Comparison of ENCODE assay signal across 7 mouse cellular contexts in genomic region chr13:54331825-54332675, GRCm38 (mm10). TPM values are rescaled to one million over a fixed set of nuclear protein-coding genes. Genes with fewer than 3 reads are reported as not detected.
DNase-seq lines count a peak whose midpoint lies in the region; ATAC-seq and TF ChIP-seq lines count a peak whose summit lies in the region.

No protein-coding gene starts in this region.

- no peaks in the 10 kb centered on the region for H3K36me3 ChIP-seq in embryonic facial prominence, embryonic 15.5 days
- no peaks in the 10 kb centered on the region for H3K36me3 ChIP-seq in heart, embryonic 15.5 days
- H3K36me3 ChIP-seq in kidney, postnatal 0 days (ENCODE audit: insufficient read depth, low read length), result no peaks in the 10 kb centered on the region

- peak overlapping the region; percentile 87 for H3K27ac ChIP-seq in embryonic facial prominence, embryonic 15.5 days (replicated peaks)
- peak overlapping the region; percentile 2; the same call in 1 of the 2 replicates for H3K27ac ChIP-seq in heart, embryonic 15.5 days
- peak overlapping the region; percentile 58 for H3K27ac ChIP-seq in kidney, postnatal 0 days

- 0 out of 2 replicates have a peak overlapping the region, but pooled peaks have one; percentile 6 for H3K4me3 ChIP-seq in embryonic facial prominence, embryonic 15.5 days (replicated peaks)
- no peak overlapping the region for H3K4me3 ChIP-seq in heart, embryonic 15.5 days
- no peak overlapping the region for H3K4me3 ChIP-seq in kidney, postnatal 0 days (replicated peaks; ENCODE audit: low read depth, low read length)

- ATAC-seq in embryonic facial prominence, embryonic 15.5 days (ENCODE audit: insufficient number of reproducible peaks, low FRiP score, low TSS enrichment, low read depth), result peak; percentile 88
- ATAC-seq in heart, embryonic 15.5 days (replicated peaks; ENCODE audit: insufficient number of reproducible peaks, insufficient read depth, low FRiP score, low read depth), result peak; percentile 60
- ATAC-seq in kidney, postnatal 0 days (replicated peaks; ENCODE audit: low FRiP score, low read depth), result peak; percentile 68
- no peak for ATAC-seq in monocyte, adult 5-6 weeks (replicated peaks; ENCODE audit: insufficient number of reproducible peaks, low FRiP score, low TSS enrichment, poor library complexity, severe bottlenecking)

- H3K27me3 ChIP-seq in embryonic facial prominence, embryonic 15.5 days, result no peaks in the 10 kb centered on the region
- no peaks in the 10 kb centered on the region for H3K27me3 ChIP-seq in heart, embryonic 15.5 days
- no peaks in the 10 kb centered on the region for H3K27me3 ChIP-seq in kidney, postnatal 0 days (ENCODE audit: insufficient read depth, low read length)

- H3K9me3 ChIP-seq in embryonic facial prominence, embryonic 15.5 days (replicated peaks), result no peaks in the 10 kb centered on the region
- H3K9me3 ChIP-seq in heart, embryonic 15.5 days (replicated peaks), result no peaks in the 10 kb centered on the region
- no peaks in the 10 kb centered on the region for H3K9me3 ChIP-seq in kidney, postnatal 0 days (replicated peaks; ENCODE audit: low read length)

- peaks cover 30% of the 10 kb centered on the region for H3K4me1 ChIP-seq in embryonic facial prominence, embryonic 15.5 days
- peaks cover 11% of the 10 kb centered on the region for H3K4me1 ChIP-seq in heart, embryonic 15.5 days (replicated peaks)
- peaks cover 4% of the 10 kb centered on the region; the same call in 1 of the 2 replicates for H3K4me1 ChIP-seq in kidney, postnatal 0 days (replicated peaks; ENCODE audit: insufficient read depth, low read length)

- H3K4me2 ChIP-seq in embryonic facial prominence, embryonic 15.5 days (replicated peaks), result peak overlapping the region; percentile 35
- H3K4me2 ChIP-seq in heart, embryonic 15.5 days, result no peak overlapping the region; the same call in 1 of the 2 replicates
- H3K4me2 ChIP-seq in kidney, postnatal 0 days (ENCODE audit: low read length), result no peak overlapping the region

- TF ChIP-seq CTCF in kidney, postnatal 0 days (IDR thresholded peaks at IDR 0.05; ENCODE audit: low read depth), result no peak

- peak; percentile 80 for DNase-seq in brain, adult 2 months (ENCODE audit: low read depth, low spot score)
- peak; percentile 93 for DNase-seq in kidney, postnatal 0 days (ENCODE audit: low spot score)
- DNase-seq in lung, postnatal 36 days, result peak; percentile 67
- DNase-seq in right cerebral cortex, postnatal 4 days, result peak; percentile 27

- WGBS in embryonic facial prominence, embryonic 15.5 days, result 30% methylated on average over 22 of the region's 22 CpGs
- 53% methylated on average over 22 of the region's 22 CpGs for WGBS in heart, embryonic 15.5 days
- 46% methylated on average over 22 of the region's 22 CpGs for WGBS in kidney, postnatal 0 days

- no peak overlapping the region for H3K9ac ChIP-seq in embryonic facial prominence, embryonic 15.5 days
- H3K9ac ChIP-seq in heart, embryonic 15.5 days, result no peak overlapping the region
- no peak overlapping the region for H3K9ac ChIP-seq in kidney, postnatal 0 days (ENCODE audit: low read depth, low read length)

RNA-seq across cellular contexts. Expression of gene Cplx2, which starts 39.1 kb away (rescaled TPM):
- polyA plus RNA-seq in embryonic facial prominence, embryonic 15.5 days (2015; fragmentation: Nextera tagmentation; extraction: Ambion mirVana), result 7.7 and 8.2 TPM in 2 replicates
- polyA plus RNA-seq in heart, embryonic 15.5 days (2015; fragmentation: Nextera tagmentation; extraction: Ambion mirVana), result 1.9 and 2.2 TPM in 2 replicates
- 4.0 and 4.5 TPM in 2 replicates for polyA plus RNA-seq in kidney, postnatal 0 days (2015; fragmentation: Nextera tagmentation; extraction: Ambion mirVana)
- total RNA-seq in monocyte, adult 5-6 weeks (2017), result 0.19 to 0.85 TPM in 2 of 3 replicates, not detected in the other

Comparison
In these comparisons a context has a peak if more than half of its experiments do, and no peak if none do; other contexts are left out.
1. DNase-seq: peak in every context shown above with its lines; median percentile 93 in kidney, postnatal 0 days; 80 in brain, adult 2 months; 67 in lung, postnatal 36 days; 27 in right cerebral cortex, postnatal 4 days.
2. H3K27ac ChIP-seq: peak in every context shown above with its lines; median percentile 87 in embryonic facial prominence, embryonic 15.5 days; 58 in kidney, postnatal 0 days; 2 in heart, embryonic 15.5 days.